Mouse (Mus musculus) limb, embryonic 14.5 days (tissue): Measurements from ENCODE around the gene Smbd1. TPM values are rescaled to one million over a fixed set of nuclear protein-coding genes. Genes with fewer than 3 reads are reported as not detected.

Experiments used
- ATAC-seq: fragments of 200-750 bp; cut with Nextera tagmentation; 2 replicates; pipeline ENCODE4 v1.8.0; 2017; ENCODE audit warnings: low read depth, moderate number of reproducible peaks, moderate TSS enrichment; ENCODE audit not compliant: low FRiP score
- DNase-seq: peaks from one replicate; pipeline ENCODE4 v3.0.0-alpha.2; 2015; ENCODE audit warnings: low spot score
- H3K27ac ChIP-seq: fragments of 300-500 bp; sonication (generic); replicated peaks from 2 replicates; pipeline ENCODE4 v1.5.1; 2014; ENCODE audit warnings: low read depth, mild to moderate bottlenecking, low read length, moderate library complexity, mixed read lengths
- H3K27me3 ChIP-seq: fragments of 300-500 bp; sonication (generic); 2 replicates; pipeline ENCODE4 v1.6.1; 2014; ENCODE audit warnings: low read length, mixed read lengths; ENCODE audit not compliant: control insufficient read depth, insufficient read depth
- H3K36me3 ChIP-seq: fragments of 300-500 bp; sonication (generic); 2 replicates; pipeline ENCODE4 v1.6.1; 2014; ENCODE audit warnings: mild to moderate bottlenecking, low read length, moderate library complexity, mixed read lengths; ENCODE audit not compliant: control insufficient read depth, insufficient read depth
- H3K4me1 ChIP-seq: fragments of 300-500 bp; sonication (generic); 2 replicates; pipeline ENCODE4 v1.6.1; 2014; ENCODE audit warnings: antibody characterized with exemption, low read length, mixed read lengths; ENCODE audit not compliant: control insufficient read depth, insufficient read depth
- H3K4me2 ChIP-seq: fragments of 300-500 bp; sonication (generic); replicated peaks from 2 replicates; pipeline ENCODE4 v1.6.1; 2014; ENCODE audit warnings: low read depth, mild to moderate bottlenecking, low read length, moderate library complexity; ENCODE audit not compliant: severe bottlenecking
- H3K4me3 ChIP-seq: fragments of 300-500 bp; sonication (generic); replicated peaks from 2 replicates; pipeline ENCODE4 v1.5.1; 2014; ENCODE audit warnings: low read length
- H3K9ac ChIP-seq: fragments of 300-500 bp; sonication (generic); 2 replicates; pipeline ENCODE4 v1.6.1; 2014; ENCODE audit warnings: mild to moderate bottlenecking, low read depth, low read length, moderate library complexity; ENCODE audit not compliant: severe bottlenecking
- H3K9me3 ChIP-seq: fragments of 300-500 bp; sonication (generic); 2 replicates; pipeline ENCODE4 v1.6.1; 2016; ENCODE audit warnings: low read length; ENCODE audit not compliant: control insufficient read depth
- POLR2A ChIP-seq: fragments of 200-500 bp; IDR thresholded peaks from 2 replicates; pipeline ENCODE4 v1.8.0; 2012; ENCODE audit warnings: inconsistent platforms, mild to moderate bottlenecking, moderate library complexity, borderline replicate concordance; ENCODE audit not compliant: insufficient read depth, insufficient read length; ENCODE audit errors: extremely low read depth
- WGBS: fragments of 180-500 bp; shearing (Covaris S2); extraction: QIAGEN DNeasy Blood & Tissue Kit; methylation state at CpG from one replicate; pipeline ENCODE4 v1.1.7; 2014; 5-methylcytosine and 5-hydroxymethylcytosine counted together
- polyA plus RNA-seq, 2 experiments: library from polyadenylated mRNA; depleted of rRNA in 1 of 2; stranded (reverse) in 1 of 2; unstranded in 1 of 2; fragments of >200 nt; fragmentation: Nextera tagmentation in 1 of 2; extraction: Ambion mirVana in 1 of 2; gene quantifications; 2 replicates each; pipeline versions ENCODE4 v1.2.1 to v1.2.3; 2012 to 2014

The Smbd1 gene
- polyA plus RNA-seq, 2 experiments: not detected

GRCm38 (mm10) chr16:32766904-32767303 is 43.4 kb downstream of the Smbd1 start:
- no peak for ATAC-seq
- H3K4me1 ChIP-seq: no peaks in the 10 kb centered on the region
- no peaks in the 10 kb centered on the region for H3K27me3 ChIP-seq
- H3K36me3 ChIP-seq: no peaks in the 10 kb centered on the region
- no peak overlapping the region for H3K27ac ChIP-seq
- DNase-seq: no peak
- no peak overlapping the region for H3K4me2 ChIP-seq
- no peaks in the 10 kb centered on the region for H3K9me3 ChIP-seq
- no peak for TF ChIP-seq POLR2A
- no peak overlapping the region for H3K4me3 ChIP-seq
- 95% methylated on average over 7 of the region's 7 CpGs for WGBS
- no peak overlapping the region for H3K9ac ChIP-seq

GRCm38 (mm10) chr16:32764961-32765360 is 45.3 kb downstream of the Smbd1 start:
- Histone ChIP-seq H3K4me2 (no peak overlapping the region), H3K4me1 (no peaks in the 10 kb centered on the region), H3K9ac (no peak overlapping the region), H3K27me3 (no peaks in the 10 kb centered on the region), H3K27ac (no peak overlapping the region), H3K4me3 (no peak overlapping the region), H3K36me3 (no peaks in the 10 kb centered on the region), H3K9me3 (no peaks in the 10 kb centered on the region)
- ATAC-seq (no peak), DNase-seq (no peak)
- 82% methylated on average over 6 of the region's 6 CpGs for WGBS
- TF ChIP-seq POLR2A: no peak

- Histone ChIP-seq H3K9ac (no peak overlapping the region), H3K4me3 (no peak overlapping the region), H3K36me3 (no peaks in the 10 kb centered on the region), H3K4me1 (no peaks in the 10 kb centered on the region), H3K27ac (no peak overlapping the region), H3K4me2 (no peak overlapping the region), H3K27me3 (no peaks in the 10 kb centered on the region), H3K9me3 (no peaks in the 10 kb centered on the region)
- no peak for TF ChIP-seq POLR2A
- no peak for DNase-seq
- 81% methylated on average over 2 of the region's 2 CpGs for WGBS
- no peak for ATAC-seq
These were observed 45.7 kb downstream of the Smbd1 start for GRCm38 (mm10) chr16:32764550-32764949.

Other genes starting within 250 kb of the Smbd1 start
- 28.6 and 33.6 TPM in 2 replicates for gene Tfrc, start 201.6 kb downstream of the Smbd1 start, polyA plus RNA-seq (2012; rRNA removed)
- gene Tfrc, start 201.6 kb downstream of the Smbd1 start, polyA plus RNA-seq (2014; fragmentation: Nextera tagmentation; extraction: Ambion mirVana): 33.4 and 33.8 TPM in 2 replicates
- gene Tnk2, start 166.6 kb downstream of the Smbd1 start, polyA plus RNA-seq (2012; rRNA removed): 98.1 and 141 TPM in 2 replicates
- gene Tnk2, start 166.6 kb downstream of the Smbd1 start, polyA plus RNA-seq (2014; fragmentation: Nextera tagmentation; extraction: Ambion mirVana): 16.0 and 17.6 TPM in 2 replicates
- gene Muc4, start 74.6 kb downstream of the Smbd1 start, polyA plus RNA-seq (2012; rRNA removed): 0.01 and 0.04 TPM in 2 replicates
- not detected in 2 replicates for gene Muc4, start 74.6 kb downstream of the Smbd1 start, polyA plus RNA-seq (2014; fragmentation: Nextera tagmentation; extraction: Ambion mirVana)
- 0.11 and 0.18 TPM in 2 replicates for gene Muc20, start 13.0 kb downstream of the Smbd1 start, polyA plus RNA-seq (2012; rRNA removed)
- 0.12 and 0.14 TPM in 2 replicates for gene Muc20, start 13.0 kb downstream of the Smbd1 start, polyA plus RNA-seq (2014; fragmentation: Nextera tagmentation; extraction: Ambion mirVana)
- gene Fyttd1, start 67.0 kb upstream of the Smbd1 start, polyA plus RNA-seq (2012; rRNA removed): 43.3 and 47.2 TPM in 2 replicates
- 113 and 128 TPM in 2 replicates for gene Fyttd1, start 67.0 kb upstream of the Smbd1 start, polyA plus RNA-seq (2014; fragmentation: Nextera tagmentation; extraction: Ambion mirVana)
- gene Rubcn, start 67.3 kb upstream of the Smbd1 start, polyA plus RNA-seq (2012; rRNA removed): 35.7 and 42.7 TPM in 2 replicates
- 19.6 and 20.3 TPM in 2 replicates for gene Rubcn, start 67.3 kb upstream of the Smbd1 start, polyA plus RNA-seq (2014; fragmentation: Nextera tagmentation; extraction: Ambion mirVana)
- gene Lrch3, start 103.6 kb upstream of the Smbd1 start, polyA plus RNA-seq (2012; rRNA removed): 56.3 and 68.0 TPM in 2 replicates
- gene Lrch3, start 103.6 kb upstream of the Smbd1 start, polyA plus RNA-seq (2014; fragmentation: Nextera tagmentation; extraction: Ambion mirVana): 24.9 and 30.4 TPM in 2 replicates
- 0.29 and 1.1 TPM in 2 replicates for gene Iqcg, start 245.7 kb upstream of the Smbd1 start, polyA plus RNA-seq (2012; rRNA removed)
- 0.95 and 2.1 TPM in 2 replicates for gene Iqcg, start 245.7 kb upstream of the Smbd1 start, polyA plus RNA-seq (2014; fragmentation: Nextera tagmentation; extraction: Ambion mirVana)
- gene Rpl35a, start 246.0 kb upstream of the Smbd1 start, polyA plus RNA-seq (2012; rRNA removed): 974 and 1,399 TPM in 2 replicates
- 967 and 1,006 TPM in 2 replicates for gene Rpl35a, start 246.0 kb upstream of the Smbd1 start, polyA plus RNA-seq (2014; fragmentation: Nextera tagmentation; extraction: Ambion mirVana)